Mouse (Mus musculus) CH12.LX (cell line): ENCODE measurements around the gene Hist1h2bh.

Experiments used
- CTCF ChIP-seq, 2 experiments: IDR thresholded peaks in 1 of 2; conservative IDR thresholded peaks in 1 of 2; 2 replicates each; pipeline ENCODE4 v1.5.1; 2011 to 2012; ENCODE audit warnings: low read depth in 2 of 2, low read length in 2 of 2, improper control_type of control experiment in 1 of 2, inconsistent platforms in 1 of 2, mild to moderate bottlenecking in 1 of 2, moderate library complexity in 1 of 2
- MAZ ChIP-seq: IDR thresholded peaks from 2 replicates; pipeline ENCODE4 v1.6.1; 2012; ENCODE audit warnings: low read depth, mild to moderate bottlenecking, inconsistent platforms, low read length, improper control_type of control experiment, moderate library complexity

- TF ChIP-seq MAZ (peak; percentile 80; the same call in 1 of the 2 replicates), CTCF (conservative IDR thresholded peaks at IDR 0.05 in 1 of 2, IDR thresholded peaks at IDR 0.05 in 1 of 2; ENCODE audit: low read depth in 2 of 2, low read length in 2 of 2) (no peak)
Measured at GRCm38 (mm10) chr13:23555839-23556416, 12.7 kb upstream of the Hist1h2bh start.
